Mouse (Mus musculus) CH12.LX (cell line): ENCODE results near the gene Mymk. TPM values are rescaled to one million over a fixed set of nuclear protein-coding genes. Genes with fewer than 3 reads are reported as not detected.

Source experiments
- DNase-seq: peaks from one replicate; pipeline ENCODE4 v3.0.0-alpha.2; 2013; ENCODE audit errors: extremely low read depth
- H3K27ac ChIP-seq: 2 replicates; pipeline ENCODE4 v1.5.1; 2012; ENCODE audit warnings: low read depth, mild to moderate bottlenecking, control low read depth, moderate library complexity; ENCODE audit not compliant: insufficient read depth
- H3K27me3 ChIP-seq: replicated peaks from 2 replicates; pipeline ENCODE3; 2012; ENCODE audit warnings: inconsistent platforms
- H3K36me3 ChIP-seq, 2 experiments: replicated peaks in 1 of 2; 2 replicates each; pipeline versions ENCODE3 to v1.6.1; 2012; ENCODE audit warnings: inconsistent platforms in 1 of 2, low read length in 1 of 2, mild to moderate bottlenecking in 1 of 2, mixed read lengths in 1 of 2, moderate library complexity in 1 of 2; ENCODE audit not compliant: control insufficient read depth in 1 of 2, insufficient read depth in 1 of 2
- H3K4me1 ChIP-seq, 2 experiments: 2 replicates each; pipeline ENCODE4 v1.6.1; 2012; ENCODE audit warnings: inconsistent platforms in 1 of 2, moderate library complexity in 1 of 2; ENCODE audit not compliant: insufficient read depth in 2 of 2, control insufficient read depth in 1 of 2
- H3K4me2 ChIP-seq: 2 replicates; pipeline ENCODE4 v1.6.1; 2012; ENCODE audit warnings: low read depth, mild to moderate bottlenecking, control low read depth; ENCODE audit not compliant: poor library complexity, insufficient read depth, severe bottlenecking
- H3K4me3 ChIP-seq, 3 experiments: fragments of 150-350 bp in 1 of 3; sonication (generic) in 1 of 3; replicated peaks in 1 of 3; 2 replicates each; pipeline versions ENCODE3 to v1.5.1; 2011 to 2012; ENCODE audit warnings: low read depth in 2 of 3, low read length in 2 of 3, mild to moderate bottlenecking in 2 of 3, moderate library complexity in 2 of 3, control low read depth in 1 of 3, improper control_type of control experiment in 1 of 3, inconsistent platforms in 1 of 3, mixed read lengths in 1 of 3; ENCODE audit not compliant: poor library complexity in 1 of 3
- H3K79me2 ChIP-seq: replicated peaks from 2 replicates; pipeline ENCODE4 v1.6.1; 2012; ENCODE audit warnings: mild to moderate bottlenecking, moderate library complexity; ENCODE audit not compliant: control insufficient read depth, poor library complexity, insufficient read depth, severe bottlenecking; ENCODE audit errors: extremely low read depth
- H3K9ac ChIP-seq: 2 replicates; pipeline ENCODE4 v1.6.1; 2012; ENCODE audit warnings: low read depth, mild to moderate bottlenecking, control low read depth, moderate library complexity; ENCODE audit not compliant: insufficient read depth
- H3K9me3 ChIP-seq: replicated peaks from 2 replicates; pipeline ENCODE3; 2012; ENCODE audit warnings: low read length, inconsistent platforms, mixed read lengths
- CHD2 ChIP-seq: IDR thresholded peaks from 2 replicates; pipeline ENCODE4 v1.6.1; 2011; ENCODE audit warnings: low read length, improper control_type of control experiment
- CTCF ChIP-seq, 2 experiments: IDR thresholded peaks in 1 of 2; conservative IDR thresholded peaks in 1 of 2; 2 replicates each; pipeline ENCODE4 v1.5.1; 2011 to 2012; ENCODE audit warnings: low read depth in 2 of 2, low read length in 2 of 2, improper control_type of control experiment in 1 of 2, inconsistent platforms in 1 of 2, mild to moderate bottlenecking in 1 of 2, moderate library complexity in 1 of 2
- E2F4 ChIP-seq: IDR thresholded peaks from 2 replicates; pipeline ENCODE4 v1.6.1; 2011; ENCODE audit warnings: low read depth, low read length, improper control_type of control experiment; ENCODE audit not compliant: insufficient replicate concordance
- ELF1 ChIP-seq: IDR thresholded peaks from 2 replicates; pipeline ENCODE4 v1.6.1; 2014; ENCODE audit warnings: low read depth, mild to moderate bottlenecking, inconsistent platforms, low read length, improper control_type of control experiment
- EP300 ChIP-seq: IDR thresholded peaks from 2 replicates; pipeline ENCODE4 v1.6.1; 2011; ENCODE audit warnings: low read length, improper control_type of control experiment
- GABPA ChIP-seq: IDR thresholded peaks from 2 replicates; pipeline ENCODE4 v1.6.1; 2012; ENCODE audit warnings: low read depth, low read length, improper control_type of control experiment, inconsistent platforms; ENCODE audit not compliant: insufficient replicate concordance
- IRF4 ChIP-seq: IDR thresholded peaks from 2 replicates; pipeline ENCODE4 v1.6.1; 2014; ENCODE audit warnings: low read depth, mild to moderate bottlenecking, inconsistent platforms, low read length, improper control_type of control experiment
- JUND ChIP-seq: conservative IDR thresholded peaks from 2 replicates; pipeline ENCODE4 v1.6.1; 2011; ENCODE audit warnings: low read depth, low read length, improper control_type of control experiment
- KAT2A ChIP-seq: IDR thresholded peaks from 2 replicates; pipeline ENCODE4 v1.6.1; 2012; ENCODE audit warnings: low read length, improper control_type of control experiment, inconsistent platforms; ENCODE audit not compliant: insufficient replicate concordance
- MAFK ChIP-seq: IDR thresholded peaks from 2 replicates; pipeline ENCODE4 v1.6.1; 2011; ENCODE audit warnings: low read length, improper control_type of control experiment; ENCODE audit not compliant: insufficient replicate concordance
- MAX ChIP-seq: IDR thresholded peaks from 2 replicates; pipeline ENCODE4 v1.6.1; 2011; ENCODE audit warnings: low read length, improper control_type of control experiment
- MEF2A ChIP-seq: IDR thresholded peaks from 2 replicates; pipeline ENCODE4 v1.6.1; 2014; ENCODE audit warnings: low read depth, mild to moderate bottlenecking, inconsistent platforms, low read length, improper control_type of control experiment, borderline replicate concordance
- MXI1 ChIP-seq: IDR thresholded peaks from 2 replicates; pipeline ENCODE4 v1.6.1; 2011; ENCODE audit warnings: mild to moderate bottlenecking, low read depth, low read length, improper control_type of control experiment
- POLR2A ChIP-seq: IDR thresholded peaks from 2 replicates; pipeline ENCODE4 v1.6.1; 2011; ENCODE audit warnings: low read depth, mild to moderate bottlenecking, improper control_type of control experiment, low read length
- RCOR1 ChIP-seq: conservative IDR thresholded peaks from 2 replicates; pipeline ENCODE4 v1.6.1; 2012; ENCODE audit warnings: low read depth, mild to moderate bottlenecking, inconsistent platforms, low read length, improper control_type of control experiment
- TBP ChIP-seq: conservative IDR thresholded peaks from 2 replicates; pipeline ENCODE4 v1.6.1; 2011; ENCODE audit warnings: low read depth, low read length, improper control_type of control experiment
- TCF12 ChIP-seq: IDR thresholded peaks from 2 replicates; pipeline ENCODE4 v1.6.1; 2014; ENCODE audit warnings: low read depth, mild to moderate bottlenecking, inconsistent platforms, low read length, improper control_type of control experiment
- USF2 ChIP-seq: conservative IDR thresholded peaks from 2 replicates; pipeline ENCODE4 v1.6.1; 2011; ENCODE audit warnings: low read depth, low read length, improper control_type of control experiment
- ZKSCAN1 ChIP-seq: IDR thresholded peaks from 2 replicates; pipeline ENCODE4 v1.6.1; 2012; ENCODE audit warnings: low read depth, inconsistent platforms, low read length, improper control_type of control experiment, borderline replicate concordance
- ZNF384 ChIP-seq: IDR thresholded peaks from 2 replicates; pipeline ENCODE4 v1.6.1; 2012; ENCODE audit warnings: low read depth, low read length, improper control_type of control experiment, inconsistent platforms
- dilution Hi-C: fragments of 300-500 bp; cut with MboI; formaldehyde crosslinking; loops from 2 replicates; pipeline ENCODE4 v1.14.3; 2020; ENCODE audit warnings: low sequenced_read_pairs; ENCODE audit not compliant: extremely low pct_unique_long_range_greater_than_20kb, extremely low pct_ligation_motif_present
- in situ Hi-C: fragments of 300-500 bp; cut with MboI; formaldehyde crosslinking; loops from 3 replicates; pipeline ENCODE4 v1.14.3; 2019; ENCODE audit warnings: low sequenced_read_pairs, low pct_ligation_motif_present, low pct_unique_long_range_greater_than_20kb, mixed read lengths
- polyA plus RNA-seq: library from polyadenylated mRNA; unstranded; fragments of >175 nt; gene quantifications from 2 replicates; pipeline ENCODE4 v1.2.1, GENCODE M21; 2012; ENCODE audit warnings: low read depth; ENCODE audit not compliant: insufficient read length
- total RNA-seq, 2 experiments: library from RNA; depleted of rRNA; stranded (reverse); fragments of 300-350 nt in 1 of 2; fragments of >200 nt in 1 of 2; gene quantifications; 2 replicates each; pipeline ENCODE4 v1.2.3; 2012 to 2014

The Mymk gene
- total and polyA plus RNA-seq, 3 experiments = not detected

GRCm38 (mm10) chr2:27109052-27109451 lies 37.1 kb upstream of the Mymk start:
- dilution Hi-C loops = no loop called here
- Histone ChIP-seq H3K27ac (no peak overlapping the region), H3K4me3 (no peak overlapping the region), H3K9ac (no peak overlapping the region), H3K27me3 (peaks cover 34% of the 10 kb centered on the region), H3K4me2 (no peak overlapping the region), H3K79me2 (no peaks in the 10 kb centered on the region), H3K9me3 (no peaks in the 10 kb centered on the region), H3K36me3 (no peaks in the 10 kb centered on the region), H3K4me1 (peaks cover 0 to 7% of the 10 kb centered on the region in 2 experiments; a peak in 1 of 4 replicates)
- in situ Hi-C loops = no loop called here
- no peak for DNase-seq
- TF ChIP-seq E2F4 = no peak
- no peak for TF ChIP-seq CHD2
- no peak for TF ChIP-seq RCOR1
- no peak for TF ChIP-seq TCF12
- TF ChIP-seq POLR2A = no peak
- TF ChIP-seq MAX = no peak
- TF ChIP-seq JUND = no peak
- no peak for TF ChIP-seq EP300
- no peak for TF ChIP-seq TBP
- TF ChIP-seq MXI1 = no peak
- TF ChIP-seq KAT2A = no peak
- TF ChIP-seq GABPA = no peak
- TF ChIP-seq ELF1 = no peak

DNA sequence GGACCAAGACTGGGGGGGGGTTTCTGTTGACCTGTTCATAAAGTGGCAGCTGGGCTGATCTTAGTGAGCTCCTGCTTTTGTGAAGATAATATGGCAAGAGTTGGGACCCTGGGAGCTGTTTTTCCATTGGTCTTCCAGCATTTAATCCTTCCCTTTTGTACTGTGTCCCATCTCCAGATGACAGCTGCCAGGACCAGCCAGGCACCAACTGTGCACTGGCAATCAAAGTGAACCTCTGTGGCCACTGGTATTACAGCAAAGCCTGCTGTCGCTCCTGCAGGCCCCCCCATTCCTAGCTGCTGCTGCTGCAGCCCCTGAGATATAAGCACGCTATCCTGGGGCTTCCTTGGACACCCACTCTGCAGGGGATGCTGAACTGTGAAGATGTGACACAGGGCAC lies 36.2 kb upstream of the Mymk start:
- in situ Hi-C loops = no loop called here
- TF ChIP-seq ELF1 (no peak), ZKSCAN1 (no peak), IRF4 (no peak), MEF2A (no peak), MAFK (no peak), KAT2A (no peak), GABPA (no peak), CTCF (conservative IDR thresholded peaks at IDR 0.05 in 1 of 2, IDR thresholded peaks at IDR 0.05 in 1 of 2; ENCODE audit: low read depth in 2 of 2, low read length in 2 of 2) (no peak), TBP (no peak), ZNF384 (no peak), USF2 (no peak), RCOR1 (no peak), MAX (no peak)
- no peak overlapping the region for H3K9ac ChIP-seq
- H3K4me2 ChIP-seq = no peak overlapping the region
- no peaks in the 10 kb centered on the region for H3K36me3 ChIP-seq
- no peak overlapping the region for H3K27ac ChIP-seq
- dilution Hi-C loops = no loop called here
- H3K4me3 ChIP-seq = no peak overlapping the region
- H3K79me2 ChIP-seq = no peaks in the 10 kb centered on the region
- peaks cover 34% of the 10 kb centered on the region for H3K27me3 ChIP-seq
- no peak for DNase-seq
- H3K9me3 ChIP-seq = no peaks in the 10 kb centered on the region
- H3K4me1 ChIP-seq = no peaks in the 10 kb centered on the region
